Mouse (Mus musculus) frontal cortex, adult 2 months (tissue): Measurements from ENCODE around the gene BC024978. TPM values are rescaled to one million over a fixed set of nuclear protein-coding genes. Genes with fewer than 3 reads are reported as not detected.

Experiments used
- DNase-seq, 2 experiments: peaks; one replicate each; pipeline ENCODE4 v3.0.0; 2022; ENCODE audit warnings: low spot score in 1 of 2; ENCODE audit errors: extremely low spot score in 1 of 2
- polyA plus RNA-seq: library from polyadenylated mRNA; depleted of rRNA; stranded (reverse); fragments of >200 nt; gene quantifications from 2 replicates; pipeline ENCODE4 v1.2.3, GENCODE M21; 2012

Gene BC024978
- polyA plus RNA-seq, 1 experiment = 17.5 TPM

GRCm38 (mm10) chr7:27174496-27174895 is 21.1 kb upstream of the BC024978 start:
- DNase-seq = no peak

GRCm38 (mm10) chr7:27174896-27175295 is 20.7 kb upstream of the BC024978 start:
- no peak for DNase-seq

- DNase-seq = no peak
These were observed 17.6 kb upstream of the BC024978 start for GRCm38 (mm10) chr7:27177942-27178323.

- peak; percentile 99 for DNase-seq
These were observed 17.0 kb upstream of the BC024978 start, which contains the start of gene Rab4b for GRCm38 (mm10) chr7:27178324-27179216. Rab4b (minus strand) TSS chr7:27178896.

- DNase-seq = no peak
These were observed 16.2 kb upstream of the BC024978 start for GRCm38 (mm10) chr7:27179217-27179918.

GRCm38 (mm10) chr7:27180036-27180435 is 15.5 kb upstream of the BC024978 start:
- no peak for DNase-seq

- DNase-seq = no peak
These were observed 14.5 kb upstream of the BC024978 start, which contains the start of the genes Gm21983 and Mia for GRCm38 (mm10) chr7:27180837-27181695. Gm21983 (minus strand) TSS chr7:27181086. Mia (minus strand) TSS chr7:27181157.

- no peak for DNase-seq
These were observed 13.1 kb upstream of the BC024978 start for GRCm38 (mm10) chr7:27182498-27182897.

- DNase-seq = no peak
These were observed 10.6 kb upstream of the BC024978 start for GRCm38 (mm10) chr7:27184964-27185363.

- DNase-seq = no peak
These were observed 9.6 kb upstream of the BC024978 start for GRCm38 (mm10) chr7:27185986-27186385.

GRCm38 (mm10) chr7:27189271-27189931 is 6.2 kb upstream of the BC024978 start:
- no peak for DNase-seq

GRCm38 (mm10) chr7:27192434-27192833 is 3.1 kb upstream of the BC024978 start:
- DNase-seq = no peak

- no peak for DNase-seq
These were observed 1.9 kb upstream of the BC024978 start for GRCm38 (mm10) chr7:27193731-27194130.

- DNase-seq = no peak
These were observed 1.6 kb downstream of the BC024978 start for GRCm38 (mm10) chr7:27197136-27197535.

- DNase-seq = no peak
These were observed 2.1 kb downstream of the BC024978 start for GRCm38 (mm10) chr7:27197634-27198033.

GRCm38 (mm10) chr7:27198355-27198754 is 2.8 kb downstream of the BC024978 start:
- no peak for DNase-seq

GRCm38 (mm10) chr7:27198779-27199178 is 3.2 kb downstream of the BC024978 start:
- DNase-seq = no peak

- DNase-seq = no peak
These were observed 8.3 kb downstream of the BC024978 start for GRCm38 (mm10) chr7:27203730-27204449.

GRCm38 (mm10) chr7:27212626-27213025 is 17.0 kb downstream of the BC024978 start:
- no peak for DNase-seq
